Mouse (Mus musculus) heart, adult 18-20 months (tissue): ENCODE results near the gene Rpp30. TPM values are rescaled to one million over a fixed set of nuclear protein-coding genes. Genes with fewer than 3 reads are reported as not detected.

ENCODE experiments used
- DNase-seq, 2 experiments: peaks; one replicate each; pipeline ENCODE4 v3.0.0; 2021 to 2022; ENCODE audit warnings: mixed read lengths in 1 of 2
- long read RNA-seq, 2 experiments: library from polyadenylated mRNA; stranded (forward); transcript quantifications; one replicate each; pipeline ENCODE4 v2.0.0; 2021
- total RNA-seq, 2 experiments: library from RNA; stranded (reverse); gene quantifications; 2 replicates each; pipeline ENCODE4 v1.2.3; 2021

Rpp30 gene
- 10 to 100 TPM; 16.2 to 17.3 TPM for total RNA-seq
- long read RNA-seq, experiment 1, transcript Rpp30-201 (11 exons, 1,145 nt) = major isoform, 33 of 38 reads
- long read RNA-seq, experiment 1, partial matches to known transcripts = 3 of 38 reads
- long read RNA-seq, experiment 1, other reads (novel, unspliced or antisense) = 2 of 38 reads
- long read RNA-seq, experiment 2, transcript Rpp30-201 (11 exons, 1,145 nt) = major isoform, 21 of 26 reads
- long read RNA-seq, experiment 2, partial matches to known transcripts = 4 of 26 reads
- long read RNA-seq, experiment 2, other reads (novel, unspliced or antisense) = 1 of 26 reads

DNA sequence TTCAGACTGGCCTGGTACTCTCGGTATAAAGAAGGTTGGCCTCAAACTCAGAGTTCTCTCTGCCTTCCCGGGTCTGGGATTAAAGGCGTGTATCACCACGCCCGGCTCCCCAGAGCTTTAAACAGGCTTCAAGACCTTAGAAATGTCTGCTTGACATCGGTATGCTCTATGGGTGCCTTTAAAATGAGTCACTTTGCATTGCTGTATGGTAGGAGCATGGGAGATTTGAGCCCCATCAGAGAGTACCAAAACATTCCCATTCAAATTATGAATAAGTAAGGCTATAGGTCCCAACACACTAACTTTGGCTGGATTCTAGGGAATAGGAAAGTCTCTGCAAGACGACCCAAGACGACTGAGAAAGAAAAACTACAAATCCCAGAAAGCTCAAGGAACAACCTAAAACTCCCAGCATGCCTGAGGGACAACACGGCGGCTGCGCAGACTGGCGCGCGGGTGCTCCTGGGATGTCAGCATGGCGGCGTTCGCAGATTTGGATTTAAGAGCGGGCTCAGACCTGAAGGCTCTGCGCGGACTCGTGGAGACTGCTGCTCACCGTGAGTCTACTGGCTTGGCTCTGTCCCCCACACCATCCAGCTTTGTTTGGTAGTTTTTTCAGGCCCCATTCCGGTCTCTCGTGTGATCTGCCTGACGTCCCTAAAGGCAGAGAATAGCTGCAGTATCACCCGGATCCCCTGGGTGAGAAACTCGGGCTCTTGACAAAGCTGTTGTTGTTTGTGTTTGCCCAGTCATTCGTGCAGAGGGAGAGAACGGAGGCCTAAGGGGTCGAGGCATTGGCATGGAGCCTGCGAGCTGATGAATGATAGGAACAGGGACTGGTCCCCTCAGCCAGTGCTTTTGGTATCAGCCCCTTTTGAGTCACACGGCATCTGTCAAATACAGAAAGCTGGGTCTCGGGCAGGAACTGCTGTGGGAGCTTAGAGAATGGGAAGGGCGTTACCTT lies at the start of gene Rpp30:
Rpp30 (plus strand) TSS at position 455 of the 964 bp plus-strand sequence.
- peak; percentile 89 to 91 for DNase-seq

GRCm38 (mm10) chr19:36046046-36046445 lies 37.5 kb upstream of the Rpp30 start:
- no peak for DNase-seq

DNA sequence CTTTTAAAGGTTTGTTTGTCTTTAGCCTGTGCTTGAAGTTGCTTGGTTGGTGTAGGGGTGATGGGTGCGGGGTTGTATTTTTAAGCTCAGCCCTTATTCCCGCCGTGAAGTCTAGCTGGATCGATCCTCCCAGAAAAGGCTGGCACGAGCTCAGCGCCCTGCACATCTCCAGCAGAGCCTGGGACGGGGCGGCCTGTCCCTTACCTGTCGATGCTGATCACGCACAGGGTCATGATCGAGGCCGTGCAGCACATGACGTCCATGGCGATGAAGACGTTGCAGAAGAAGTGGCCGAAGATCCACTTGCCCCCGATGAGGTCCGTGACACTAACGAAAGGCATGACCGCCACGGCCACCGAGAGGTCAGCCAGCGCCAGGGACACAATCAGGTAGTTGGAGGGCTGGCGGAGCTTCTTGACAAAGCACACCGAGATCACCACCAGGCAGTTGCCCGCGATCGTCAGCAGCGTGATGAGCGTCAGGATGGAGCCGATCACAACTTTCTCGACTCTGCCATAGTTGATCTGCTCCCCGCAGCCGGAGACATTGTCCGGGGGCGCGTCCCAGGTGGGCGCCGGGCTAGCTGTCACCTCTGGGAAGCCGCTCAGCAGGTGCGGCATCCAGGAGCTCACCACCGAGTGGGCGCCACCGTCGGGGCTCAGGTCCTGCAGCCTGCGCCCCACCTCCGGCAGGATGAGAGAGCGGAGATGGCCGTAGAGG lies 26.9 kb upstream of the Rpp30 start:
- DNase-seq = no peak

- peak; percentile 7 to 9 for DNase-seq
Measured at GRCm38 (mm10) chr19:36057231-36057811, 26.2 kb upstream of the Rpp30 start, which contains the start of gene Htr7. Gene Htr7, minus strand, starts transcription at chr19:36057507.

DNA sequence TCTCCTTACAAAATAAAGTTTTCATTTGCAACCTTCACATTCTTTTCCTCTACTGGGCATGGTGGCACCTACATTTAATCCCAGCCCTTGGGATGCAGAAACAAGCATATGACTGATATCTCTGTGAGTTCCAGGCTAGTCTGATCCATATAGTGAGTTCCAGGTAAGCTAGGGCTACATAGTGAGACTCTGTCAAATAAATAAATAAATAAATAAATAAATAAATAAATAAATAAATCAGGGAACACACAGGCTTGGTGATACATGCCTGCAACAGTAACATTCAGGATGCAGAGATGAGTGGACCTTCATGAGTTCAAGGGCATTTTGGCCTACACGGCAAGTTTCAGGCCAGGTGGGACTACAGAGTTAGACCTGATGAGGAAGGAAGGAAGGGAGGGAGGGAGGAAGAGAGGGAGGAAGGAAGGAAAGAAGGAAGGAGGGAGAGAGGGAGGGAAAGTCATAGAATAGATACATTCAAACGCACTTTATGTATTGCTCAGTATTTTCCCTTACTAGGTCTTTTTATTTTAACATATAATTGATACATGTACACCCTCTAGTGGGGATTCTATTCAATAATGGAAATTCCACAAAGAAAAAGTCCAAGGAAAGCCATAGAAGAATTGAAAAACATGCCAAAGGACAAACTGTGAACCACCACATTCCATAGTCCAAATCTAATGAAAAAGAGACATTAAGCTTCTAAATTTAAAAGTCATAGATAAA lies 20.6 kb upstream of the Rpp30 start:
- no peak for DNase-seq

- peak; percentile 57 to 64 for DNase-seq
Measured at GRCm38 (mm10) chr19:36082606-36083261, 782 bp upstream of the Rpp30 start.

GRCm38 (mm10) chr19:36090781-36091180 lies 7.3 kb downstream of the Rpp30 start:
- DNase-seq = peak in 1 of 2 experiments; percentile 42

GRCm38 (mm10) chr19:36097194-36097593 lies 13.7 kb downstream of the Rpp30 start:
- DNase-seq = no peak

DNA sequence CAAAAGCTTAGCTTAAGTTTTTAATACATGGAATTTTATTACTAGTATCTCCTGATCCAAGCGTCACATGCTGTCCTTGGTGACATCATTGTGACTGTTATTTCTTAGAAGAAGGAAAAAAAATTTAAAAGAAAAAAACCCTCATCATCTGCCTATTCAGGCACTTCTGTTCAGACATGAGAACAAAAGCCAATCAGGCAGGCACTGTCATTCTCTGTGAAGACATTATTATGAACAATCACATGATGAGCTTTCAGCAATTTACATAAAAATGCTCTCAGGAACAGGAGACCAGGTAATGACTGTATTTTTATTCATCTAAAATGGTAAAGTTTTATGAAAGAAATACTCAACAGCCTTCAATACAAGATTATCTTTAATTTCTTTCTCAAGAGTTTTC lies 14.7 kb downstream of the Rpp30 start:
- no peak for DNase-seq

DNA sequence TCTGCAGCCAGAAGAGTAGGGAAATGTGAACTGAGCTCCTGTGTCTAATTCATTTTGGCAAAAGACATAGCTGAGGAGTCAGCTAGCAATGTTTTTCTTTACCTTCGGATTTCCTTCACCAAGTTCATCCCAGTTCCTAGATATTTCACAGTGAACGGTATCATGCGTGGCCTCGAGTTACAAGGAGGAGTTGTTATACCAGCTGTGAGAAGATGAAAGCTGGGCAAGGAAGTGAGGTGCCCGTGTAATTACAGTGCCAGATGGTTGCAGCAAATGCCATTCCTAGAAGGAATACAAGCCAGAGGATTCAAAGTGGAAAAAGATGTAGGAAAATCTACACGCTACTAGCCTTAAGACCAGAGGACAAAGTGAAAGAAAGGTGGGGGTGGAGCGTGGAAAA lies 15.4 kb downstream of the Rpp30 start:
- no peak for DNase-seq

GRCm38 (mm10) chr19:36103909-36104308 lies 20.4 kb downstream of the Rpp30 start:
- DNase-seq = no peak

DNA sequence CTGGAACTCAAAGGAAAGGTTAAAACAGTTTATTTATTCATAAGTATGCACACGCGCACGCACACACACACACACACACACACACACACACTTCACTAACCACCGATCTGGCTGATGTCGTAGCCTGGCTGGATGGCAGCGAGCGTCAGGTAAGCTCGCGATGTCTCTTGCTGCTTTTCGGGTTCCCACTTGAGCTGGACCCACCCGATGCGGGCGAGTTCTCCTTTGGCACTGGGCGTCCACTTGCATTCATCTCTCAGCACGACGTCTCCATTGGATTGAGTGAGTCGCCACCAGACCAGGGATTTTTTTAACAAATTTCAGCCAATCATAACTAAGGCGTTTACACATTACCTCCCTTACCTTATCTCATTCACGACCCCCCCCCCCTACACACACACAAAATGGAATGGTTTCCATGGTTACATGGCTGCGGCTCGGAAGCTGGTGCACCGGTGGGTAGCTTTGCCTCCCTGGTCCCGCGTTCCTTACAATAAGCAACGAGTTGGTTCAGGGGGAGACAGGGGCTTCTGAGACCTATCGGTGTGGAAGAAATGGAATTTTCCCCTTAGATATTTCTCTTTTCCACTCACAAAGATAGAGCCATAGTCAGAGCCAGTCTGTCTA lies 25.9 kb downstream of the Rpp30 start:
- no peak for DNase-seq

GRCm38 (mm10) chr19:36110465-36110864 lies 26.9 kb downstream of the Rpp30 start:
- no peak for DNase-seq

- peak in 1 of 2 experiments; percentile 62 for DNase-seq
Measured at GRCm38 (mm10) chr19:36111054-36111895, 27.8 kb downstream of the Rpp30 start.

DNA sequence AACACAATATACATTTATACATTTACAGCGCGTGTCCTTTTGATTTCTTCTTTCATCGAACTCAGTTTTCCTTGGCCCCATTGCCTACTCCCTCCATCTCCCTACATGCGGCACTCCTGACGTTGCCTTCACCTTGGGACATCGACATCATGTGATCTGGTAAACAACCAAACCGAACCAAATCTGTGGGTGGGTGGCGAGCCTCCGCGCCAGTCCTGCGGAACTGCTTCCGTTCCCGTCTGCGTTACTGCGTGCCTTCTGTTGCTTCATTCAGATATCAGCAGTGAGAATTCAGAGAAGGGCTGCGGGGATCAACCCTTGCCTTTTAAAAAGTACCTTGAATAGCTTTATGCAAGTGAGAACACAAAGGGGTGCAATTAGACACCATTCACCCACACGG lies 28.5 kb downstream of the Rpp30 start:
- DNase-seq = no peak

DNA sequence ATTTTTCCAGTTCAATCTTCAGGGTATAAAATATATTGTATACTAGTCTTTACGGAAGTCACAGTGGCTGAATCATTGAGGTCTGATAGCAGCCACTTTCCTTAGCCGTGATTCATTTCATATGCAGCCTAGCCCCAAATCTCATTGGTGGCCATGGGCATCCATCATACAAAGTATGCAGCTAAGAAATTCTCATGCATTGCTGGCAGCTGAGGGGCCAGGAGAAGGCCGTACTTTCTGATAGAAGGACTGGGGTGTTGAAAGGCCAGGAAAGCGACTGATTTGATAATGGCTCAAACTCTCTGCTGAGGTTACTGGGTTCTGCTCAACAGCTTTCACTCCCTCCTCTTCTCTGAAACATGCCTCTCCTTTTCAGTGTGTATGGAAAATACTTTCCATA lies 32.7 kb downstream of the Rpp30 start:
- DNase-seq = peak in 1 of 2 experiments; percentile 25

GRCm38 (mm10) chr19:36119219-36119618 lies 35.7 kb downstream of the Rpp30 start:
- peak in 1 of 2 experiments; percentile 18 for DNase-seq

GRCm38 (mm10) chr19:36119783-36120471 lies 36.4 kb downstream of the Rpp30 start, which contains the start of gene Ankrd1:
Gene Ankrd1, minus strand, starts transcription at chr19:36120099.
- peak; percentile 49 to 70 for DNase-seq
